Mouse (Mus musculus) hindbrain, embryonic 16.5 days (tissue): ENCODE results near the gene Gngt2. TPM values are rescaled to one million over a fixed set of nuclear protein-coding genes. Genes with fewer than 3 reads are reported as not detected.
A peak's percentile ranks its signal among the peaks of the same experiment; 100 is the strongest.

Experiments used
- ATAC-seq: fragments of 200-750 bp; cut with Nextera tagmentation; 2 replicates; pipeline ENCODE4 v1.8.0; 2017; ENCODE audit warnings: moderate TSS enrichment, moderate library complexity
- H3K27ac ChIP-seq: fragments of 300-500 bp; sonication (generic); 2 replicates; pipeline ENCODE4 v1.5.1; 2014; ENCODE audit warnings: low read depth, mild to moderate bottlenecking, control low read depth, low read length, moderate library complexity
- H3K27me3 ChIP-seq: fragments of 300-500 bp; sonication (generic); replicated peaks from 2 replicates; pipeline ENCODE4 v1.6.1; 2014; ENCODE audit warnings: low read length; ENCODE audit not compliant: control insufficient read depth, insufficient read depth
- H3K36me3 ChIP-seq: fragments of 300-500 bp; sonication (generic); 2 replicates; pipeline ENCODE4 v1.6.1; 2014; ENCODE audit warnings: mild to moderate bottlenecking, low read length, moderate library complexity, mixed read lengths; ENCODE audit not compliant: control insufficient read depth, insufficient read depth
- H3K4me1 ChIP-seq: fragments of 300-500 bp; sonication (generic); 2 replicates; pipeline ENCODE4 v1.6.1; 2014; ENCODE audit warnings: low read depth, low read length; ENCODE audit not compliant: control insufficient read depth, insufficient read depth
- H3K4me2 ChIP-seq: fragments of 300-500 bp; sonication (generic); 2 replicates; pipeline ENCODE4 v1.6.1; 2014; ENCODE audit warnings: mild to moderate bottlenecking, low read length, control low read depth, moderate library complexity
- H3K4me3 ChIP-seq: fragments of 300-500 bp; sonication (generic); 2 replicates; pipeline ENCODE4 v1.5.1; 2014; ENCODE audit warnings: mild to moderate bottlenecking, low read length, control low read depth, moderate library complexity
- H3K9ac ChIP-seq: fragments of 300-500 bp; sonication (generic); 2 replicates; pipeline ENCODE4 v1.6.1; 2014; ENCODE audit warnings: low read depth, mild to moderate bottlenecking, control low read depth, low read length, moderate library complexity
- H3K9me3 ChIP-seq: fragments of 300-500 bp; sonication (generic); 2 replicates; pipeline ENCODE4 v1.6.1; 2014; ENCODE audit warnings: mild to moderate bottlenecking, low read length, moderate library complexity; ENCODE audit not compliant: control insufficient read depth
- whole genome bisulfite sequencing: fragments of 180-500 bp; shearing (Covaris S2); extraction: QIAGEN DNeasy Blood & Tissue Kit; methylation state at CpG from one replicate; pipeline ENCODE4 v1.1.7; 2014; 5-methylcytosine and 5-hydroxymethylcytosine counted together
- polyA plus RNA-seq: library from polyadenylated mRNA; unstranded; fragments of >200 nt; fragmentation: Nextera tagmentation; extraction: Ambion mirVana; gene quantifications from 2 replicates; pipeline ENCODE4 v1.2.1, GENCODE M21; 2015

The Gngt2 gene
- 3.7 and 3.9 TPM in 2 replicates for polyA plus RNA-seq

DNA sequence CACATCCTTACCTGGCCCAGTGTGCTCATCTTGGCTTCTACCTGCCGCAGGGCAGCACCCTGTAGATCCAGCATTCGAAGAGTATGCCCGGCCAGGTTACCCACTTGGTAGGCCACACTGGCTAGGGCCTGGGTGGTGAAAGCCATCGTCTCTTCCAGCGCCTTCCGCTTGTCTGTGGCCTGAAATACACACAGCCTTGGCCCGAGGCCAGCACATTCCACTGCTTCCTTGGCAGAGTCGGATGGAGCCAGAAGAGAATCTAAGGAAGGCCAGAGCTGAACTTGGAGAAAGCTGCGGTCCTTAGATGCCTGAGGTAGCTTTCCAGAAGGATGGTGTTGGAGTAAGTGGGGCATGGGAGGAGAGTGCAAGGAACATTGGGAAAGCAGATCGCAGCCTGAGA, at the start of gene Gngt2:
Gene Gngt2, plus strand, starts transcription at position 158 of the 400 bp plus-strand sequence.
- H3K36me3 ChIP-seq = no peaks in the 10 kb centered on the region
- 0 out of 2 replicates have a peak within 1 kb of the TSS, but pooled peaks have one; percentile 36 for H3K27ac ChIP-seq
- 55% methylated on average over 10 of the region's 10 CpGs for WGBS
- H3K9me3 ChIP-seq = no peaks in the 10 kb centered on the region
- H3K4me3 ChIP-seq = no peak within 1 kb of the TSS
- H3K4me1 ChIP-seq = peaks cover 16% of the 10 kb centered on the region
- no peak for ATAC-seq
- no peak within 1 kb of the TSS for H3K4me2 ChIP-seq
- H3K9ac ChIP-seq = no peak within 1 kb of the TSS
- peaks cover 34% of the 10 kb centered on the region for H3K27me3 ChIP-seq

DNA sequence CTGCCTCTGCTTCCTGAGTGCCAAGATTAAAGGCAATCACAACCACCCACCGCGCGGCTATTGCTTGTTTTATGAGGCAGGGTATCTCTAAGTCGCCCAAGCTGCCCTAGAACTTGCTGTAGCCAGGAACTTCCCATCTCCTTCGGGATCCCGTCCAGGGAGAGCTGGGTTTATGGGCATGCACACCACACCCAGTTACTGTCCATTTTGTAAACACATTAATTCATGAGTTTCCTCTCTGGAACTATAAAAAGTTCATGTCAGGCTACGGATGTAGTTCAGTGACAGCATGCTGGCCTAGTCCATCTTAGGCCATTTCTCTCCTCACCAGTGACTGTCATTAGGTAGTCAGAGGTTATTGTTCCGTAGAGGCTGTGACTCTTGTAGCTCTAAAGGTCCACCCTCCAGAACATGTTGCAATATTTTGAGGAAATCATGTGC, 47.5 kb upstream of the Gngt2 start:
- Histone ChIP-seq H3K36me3 (no peaks in the 10 kb centered on the region), H3K9ac (no peak overlapping the region), H3K4me3 (no peak overlapping the region), H3K4me2 (no peak overlapping the region), H3K9me3 (no peaks in the 10 kb centered on the region; the same call in 1 of the 2 replicates), H3K4me1 (no peaks in the 10 kb centered on the region), H3K27ac (no peak overlapping the region), H3K27me3 (no peaks in the 10 kb centered on the region)
- no peak for ATAC-seq
- 89% methylated on average over 8 of the region's 8 CpGs for WGBS

DNA sequence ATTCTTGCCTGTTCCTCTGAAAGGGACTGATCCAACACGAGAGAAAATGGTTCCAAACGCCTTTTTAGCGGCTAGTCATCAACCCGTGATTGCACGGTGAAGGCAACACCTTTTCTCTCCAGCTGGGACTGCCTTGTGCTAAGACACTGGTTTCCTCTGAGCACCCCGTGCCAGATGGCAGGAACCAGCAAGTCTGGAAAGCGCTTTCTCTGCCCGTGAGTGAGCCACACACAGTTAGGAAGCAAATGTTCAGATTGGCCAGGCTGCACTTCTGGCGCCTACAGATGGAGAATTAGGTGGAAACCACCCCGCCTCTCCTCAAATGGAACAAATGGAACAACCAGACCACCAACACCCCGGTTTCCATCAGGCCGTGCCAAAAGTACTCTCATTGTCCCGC, 45.2 kb upstream of the Gngt2 start:
- WGBS = 85% methylated on average over 13 of the region's 13 CpGs
- Histone ChIP-seq H3K27me3 (no peaks in the 10 kb centered on the region), H3K27ac (no peak overlapping the region), H3K4me2 (no peak overlapping the region), H3K36me3 (no peaks in the 10 kb centered on the region), H3K4me3 (no peak overlapping the region), H3K4me1 (peaks cover 4% of the 10 kb centered on the region), H3K9me3 (no peaks in the 10 kb centered on the region), H3K9ac (no peak overlapping the region)
- ATAC-seq = no peak

DNA sequence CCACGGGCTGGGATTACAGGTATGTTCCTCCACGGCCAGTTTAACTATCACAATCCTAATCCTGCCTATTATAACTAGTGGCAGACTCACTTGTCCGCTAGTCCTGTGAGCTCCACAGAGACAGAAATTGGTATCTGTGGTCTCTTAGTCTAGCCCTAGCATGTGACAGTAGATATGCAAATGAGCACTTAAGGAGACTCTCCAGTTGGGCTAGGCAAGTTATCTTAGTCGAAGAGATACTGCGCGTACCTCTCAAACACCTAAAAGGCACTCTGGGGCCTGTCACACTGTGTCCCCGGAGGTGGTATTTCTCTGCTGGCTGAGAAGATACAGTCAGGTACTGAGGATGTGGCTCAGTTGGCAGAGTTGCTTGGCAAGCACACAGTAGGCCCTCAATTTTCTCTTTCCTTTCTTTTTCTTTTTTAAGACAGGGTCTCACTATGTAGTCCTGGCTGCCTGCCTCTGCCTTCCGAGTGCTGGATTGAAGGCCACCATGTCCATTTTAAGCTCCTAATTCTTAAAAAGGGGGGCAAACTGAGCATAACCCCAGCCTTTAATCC, 44.0 kb upstream of the Gngt2 start:
- H3K9me3 ChIP-seq = no peaks in the 10 kb centered on the region
- H3K4me1 ChIP-seq = peaks cover 7% of the 10 kb centered on the region
- H3K27ac ChIP-seq = no peak overlapping the region
- no peak overlapping the region for H3K9ac ChIP-seq
- H3K4me3 ChIP-seq = no peak overlapping the region
- H3K4me2 ChIP-seq = no peak overlapping the region
- no peaks in the 10 kb centered on the region for H3K36me3 ChIP-seq
- WGBS = 92% methylated on average over 8 of the region's 8 CpGs
- no peak for ATAC-seq
- no peaks in the 10 kb centered on the region; the same call in 1 of the 2 replicates for H3K27me3 ChIP-seq

DNA sequence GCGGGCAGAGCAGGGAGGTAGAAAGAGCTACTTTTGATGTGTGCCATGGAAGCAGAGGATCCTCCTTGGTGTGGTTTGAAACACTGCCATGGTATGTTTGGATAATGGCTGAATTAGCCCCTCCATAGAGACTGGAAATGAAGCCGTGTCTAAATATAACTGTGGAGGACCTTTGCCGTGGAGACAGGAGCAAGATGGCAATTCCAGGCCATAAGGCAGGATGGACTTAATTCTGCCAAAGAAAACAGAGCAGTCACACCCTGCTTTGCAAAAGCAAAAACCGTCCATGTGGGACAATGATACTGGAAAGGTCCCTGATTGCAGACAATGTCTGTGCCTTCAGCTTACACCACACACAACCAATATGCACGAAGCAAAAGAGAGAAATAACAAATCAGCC, 42.8 kb upstream of the Gngt2 start:
- ATAC-seq = no peak
- 81% methylated on average over 5 of the region's 5 CpGs for WGBS
- H3K9ac ChIP-seq = no peak overlapping the region
- no peak overlapping the region for H3K27ac ChIP-seq
- peaks cover 7% of the 10 kb centered on the region for H3K4me1 ChIP-seq
- no peaks in the 10 kb centered on the region; the same call in 1 of the 2 replicates for H3K27me3 ChIP-seq
- no peak overlapping the region for H3K4me2 ChIP-seq
- H3K9me3 ChIP-seq = no peaks in the 10 kb centered on the region
- no peaks in the 10 kb centered on the region for H3K36me3 ChIP-seq
- H3K4me3 ChIP-seq = no peak overlapping the region

DNA sequence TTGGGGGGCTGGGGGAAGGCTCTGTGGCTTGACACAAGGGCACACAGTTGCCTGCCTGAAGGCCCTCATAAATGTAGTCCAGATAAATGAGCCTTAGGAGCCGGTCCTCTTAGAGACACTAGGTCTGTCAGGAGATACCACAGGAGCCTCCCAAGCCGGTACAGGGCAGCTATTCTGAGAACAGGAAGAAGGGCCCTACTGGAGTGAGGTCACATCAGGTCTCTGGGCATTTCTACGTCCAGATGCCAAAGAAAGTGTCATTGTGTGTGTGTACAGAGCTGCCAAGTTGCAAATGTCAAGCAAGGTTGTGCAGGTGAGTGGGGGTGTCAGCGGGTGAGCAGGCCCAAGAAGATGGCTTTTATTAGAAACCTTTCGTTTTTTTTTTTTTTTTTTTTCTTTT, 41.4 kb upstream of the Gngt2 start:
- 77% methylated on average over 5 of the region's 5 CpGs for WGBS
- H3K36me3 ChIP-seq = no peaks in the 10 kb centered on the region

DNA sequence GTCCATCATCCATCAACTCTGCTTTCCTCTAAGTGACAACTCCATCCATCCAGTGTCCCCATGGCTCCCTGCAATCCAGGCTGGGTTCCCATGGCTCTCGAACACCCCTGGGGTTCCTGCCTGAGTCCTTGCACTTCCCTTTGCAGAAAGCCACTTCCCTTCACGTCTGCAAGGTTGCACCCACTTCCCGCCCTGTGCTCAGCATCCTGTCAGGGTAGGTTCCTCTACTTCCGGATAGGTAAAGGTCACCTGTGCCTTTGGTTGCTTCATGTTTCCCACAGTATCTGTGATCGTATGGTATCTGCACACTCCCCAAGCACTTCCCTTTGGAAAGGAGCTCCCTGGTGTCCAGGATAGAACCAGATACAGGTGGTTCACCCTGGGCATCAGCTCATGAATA, 32.0 kb upstream of the Gngt2 start:
- Histone ChIP-seq H3K9me3 (no peaks in the 10 kb centered on the region), H3K36me3 (no peaks in the 10 kb centered on the region), H3K4me3 (no peak overlapping the region), H3K27me3 (no peaks in the 10 kb centered on the region), H3K4me2 (no peak overlapping the region), H3K9ac (no peak overlapping the region), H3K4me1 (no peaks in the 10 kb centered on the region), H3K27ac (no peak overlapping the region)
- no peak for ATAC-seq
- 78% methylated on average over 5 of the region's 5 CpGs for WGBS

More for the DNA sequence above, 41.4 kb upstream of the Gngt2 start:
- no peak for ATAC-seq
- Histone ChIP-seq H3K4me2 (no peak overlapping the region), H3K27me3 (no peaks in the 10 kb centered on the region; the same call in 1 of the 2 replicates), H3K4me3 (no peak overlapping the region), H3K9me3 (no peaks in the 10 kb centered on the region), H3K4me1 (peaks cover 7% of the 10 kb centered on the region), H3K27ac (no peak overlapping the region), H3K9ac (no peak overlapping the region)

DNA sequence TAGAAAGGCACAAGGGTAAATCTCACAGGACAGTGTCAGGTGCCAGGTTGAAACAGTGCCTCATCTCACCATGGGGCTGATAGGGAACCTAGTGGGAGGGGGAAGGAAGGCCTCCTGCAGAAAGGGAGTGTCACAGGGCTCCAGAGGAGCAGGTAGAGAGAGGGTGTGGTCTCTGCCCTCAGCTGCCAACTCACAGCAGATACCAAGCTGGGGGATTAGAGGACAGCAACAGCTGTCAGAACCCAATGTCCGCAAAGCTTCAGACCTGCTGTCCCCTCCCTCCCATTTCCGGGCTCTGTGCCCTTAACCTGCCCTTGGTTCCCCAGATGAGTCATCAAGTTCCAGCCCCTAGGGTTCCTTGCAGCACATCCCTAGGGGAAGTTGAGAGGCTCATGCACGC, 31.5 kb upstream of the Gngt2 start:
- WGBS = 53% methylated on average over 3 of the region's 3 CpGs

DNA sequence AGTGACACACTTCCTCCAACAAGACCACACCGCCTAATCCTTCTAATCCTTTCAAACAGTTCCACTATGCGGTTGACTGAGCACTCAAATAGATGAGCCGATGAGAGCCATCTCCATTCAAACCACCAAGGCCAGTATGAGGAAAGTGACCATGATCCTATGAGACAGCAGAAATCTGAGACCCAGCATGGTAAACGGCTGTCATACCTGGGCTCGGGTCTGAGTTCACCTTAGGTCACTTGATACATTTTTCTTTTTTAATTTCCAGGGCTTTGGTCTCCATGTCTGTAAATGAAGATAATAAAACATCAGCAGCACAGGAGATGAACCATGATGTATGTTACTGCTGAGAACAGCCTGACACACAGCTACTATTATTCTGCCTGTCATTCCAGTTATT, 29.1 kb upstream of the Gngt2 start:
- Histone ChIP-seq H3K4me2 (no peak overlapping the region), H3K36me3 (no peaks in the 10 kb centered on the region), H3K9ac (no peak overlapping the region), H3K27ac (no peak overlapping the region), H3K9me3 (no peaks in the 10 kb centered on the region), H3K27me3 (no peaks in the 10 kb centered on the region), H3K4me3 (no peak overlapping the region), H3K4me1 (no peaks in the 10 kb centered on the region)
- whole genome bisulfite sequencing = 95% methylated on average over 5 of the region's 5 CpGs
- ATAC-seq = no peak

More for the DNA sequence above, 31.5 kb upstream of the Gngt2 start:
- ATAC-seq = no peak
- no peak overlapping the region for H3K4me2 ChIP-seq
- no peaks in the 10 kb centered on the region for H3K27me3 ChIP-seq
- no peaks in the 10 kb centered on the region for H3K36me3 ChIP-seq
- no peak overlapping the region for H3K27ac ChIP-seq
- no peaks in the 10 kb centered on the region for H3K4me1 ChIP-seq
- no peak overlapping the region for H3K9ac ChIP-seq
- no peaks in the 10 kb centered on the region for H3K9me3 ChIP-seq
- H3K4me3 ChIP-seq = no peak overlapping the region
